Mouse (Mus musculus): ENCODE data around the gene Rad1. TPM values are rescaled to one million over a fixed set of nuclear protein-coding genes. Genes with fewer than 3 reads are reported as not detected.
"Not testable (repeated sequence)": the region's sequence is repeated elsewhere in the genome, so short reads cannot be mapped to it uniquely, and the experiment has no call there.

The Rad1 gene
- polyA plus RNA-seq, 1 experiment from 2014 or later: 18.9 TPM

- H3K9me3 ChIP-seq: no peaks in the 10 kb centered on the region
- no peak overlapping the region for H3K9ac ChIP-seq
- 86% methylated on average over 7 of the region's 7 CpGs for WGBS
- H3K27me3 ChIP-seq (replicated peaks): no peaks in the 10 kb centered on the region
- no peaks in the 10 kb centered on the region for H3K36me3 ChIP-seq
- ATAC-seq (ENCODE audit: extremely low read depth, insufficient number of reproducible peaks, low FRiP score, low TSS enrichment): no peak
- H3K27ac ChIP-seq (replicated peaks): no peak overlapping the region
- H3K4me2 ChIP-seq: no peak overlapping the region
- no peak overlapping the region for H3K4me3 ChIP-seq
- no peaks in the 10 kb centered on the region for H3K4me1 ChIP-seq
Observed at GRCm38 (mm10) chr15:10515166-10515565, 29.3 kb downstream of the Rad1 start.

GRCm38 (mm10) chr15:10525896-10526295 is 40.1 kb downstream of the Rad1 start:
- no peaks in the 10 kb centered on the region for H3K4me1 ChIP-seq
- no peaks in the 10 kb centered on the region for H3K27me3 ChIP-seq (replicated peaks)

GRCm38 (mm10) chr15:10531352-10531751 is 45.5 kb downstream of the Rad1 start:
- WGBS: 37% methylated on average over 4 of the region's 4 CpGs
- no peaks in the 10 kb centered on the region for H3K4me1 ChIP-seq
- no peak for ATAC-seq (ENCODE audit: extremely low read depth, insufficient number of reproducible peaks, low FRiP score, low TSS enrichment)

More at GRCm38 (mm10) chr15:10525896-10526295, 40.1 kb downstream of the Rad1 start:
- Histone ChIP-seq H3K9ac (no peak overlapping the region), H3K9me3 (no peaks in the 10 kb centered on the region), H3K27ac (replicated peaks) (no peak overlapping the region), H3K4me2 (no peak overlapping the region), H3K36me3 (no peaks in the 10 kb centered on the region), H3K4me3 (no peak overlapping the region)
- no peak for ATAC-seq (ENCODE audit: extremely low read depth, insufficient number of reproducible peaks, low FRiP score, low TSS enrichment)
- WGBS: 67% methylated on average over 1 of the region's 1 CpGs

GRCm38 (mm10) chr15:10533361-10533760 is 47.5 kb downstream of the Rad1 start:
- WGBS: 81% methylated on average over 10 of the region's 10 CpGs
- H3K9me3 ChIP-seq; H3K4me2 ChIP-seq; H3K27ac ChIP-seq (replicated peaks); H3K4me3 ChIP-seq; H3K36me3 ChIP-seq; H3K4me1 ChIP-seq; H3K9ac ChIP-seq; H3K27me3 ChIP-seq (replicated peaks); ATAC-seq (ENCODE audit: extremely low read depth, insufficient number of reproducible peaks, low FRiP score, low TSS enrichment): not testable (repeated sequence)

More at GRCm38 (mm10) chr15:10531352-10531751, 45.5 kb downstream of the Rad1 start:
- no peak overlapping the region for H3K4me2 ChIP-seq
- no peak overlapping the region for H3K9ac ChIP-seq
- no peak overlapping the region for H3K27ac ChIP-seq (replicated peaks)
- H3K9me3 ChIP-seq: no peaks in the 10 kb centered on the region
- H3K27me3 ChIP-seq (replicated peaks): no peaks in the 10 kb centered on the region
- H3K4me3 ChIP-seq: no peak overlapping the region
- H3K36me3 ChIP-seq: no peaks in the 10 kb centered on the region

GRCm38 (mm10) chr15:10534591-10534990 is 48.8 kb downstream of the Rad1 start:
- no peaks in the 10 kb centered on the region for H3K9me3 ChIP-seq
- H3K4me3 ChIP-seq: no peak overlapping the region
- ATAC-seq (ENCODE audit: extremely low read depth, insufficient number of reproducible peaks, low FRiP score, low TSS enrichment): no peak
- no peak overlapping the region for H3K27ac ChIP-seq (replicated peaks)
- H3K4me1 ChIP-seq: no peaks in the 10 kb centered on the region
- H3K9ac ChIP-seq: no peak overlapping the region
- H3K4me2 ChIP-seq: no peak overlapping the region
- no peaks in the 10 kb centered on the region for H3K27me3 ChIP-seq (replicated peaks)
- 68% methylated on average over 5 of the region's 5 CpGs for WGBS
- H3K36me3 ChIP-seq: no peaks in the 10 kb centered on the region

- 61% methylated on average over 7 of the region's 7 CpGs for WGBS
- ATAC-seq (ENCODE audit: extremely low read depth, insufficient number of reproducible peaks, low FRiP score, low TSS enrichment): no peak
- H3K4me1 ChIP-seq: no peaks in the 10 kb centered on the region
- no peak overlapping the region for H3K27ac ChIP-seq (replicated peaks)
- no peaks in the 10 kb centered on the region for H3K27me3 ChIP-seq (replicated peaks)
- no peaks in the 10 kb centered on the region for H3K36me3 ChIP-seq
- no peak overlapping the region for H3K9ac ChIP-seq
- H3K9me3 ChIP-seq: no peaks in the 10 kb centered on the region
- no peak overlapping the region for H3K4me3 ChIP-seq
- no peak overlapping the region for H3K4me2 ChIP-seq
Observed at GRCm38 (mm10) chr15:10535969-10536368, 50.2 kb downstream of the Rad1 start.

GRCm38 (mm10) chr15:10540271-10541088 is 54.7 kb downstream of the Rad1 start:
- H3K4me1 ChIP-seq: no peaks in the 10 kb centered on the region
- H3K9ac ChIP-seq: no peak overlapping the region
- no peaks in the 10 kb centered on the region for H3K27me3 ChIP-seq (replicated peaks)
- H3K4me2 ChIP-seq: no peak overlapping the region
- WGBS: 76% methylated on average over 16 of the region's 16 CpGs
- ATAC-seq (ENCODE audit: extremely low read depth, insufficient number of reproducible peaks, low FRiP score, low TSS enrichment): no peak
- H3K27ac ChIP-seq (replicated peaks): no peak overlapping the region
- no peak overlapping the region for H3K4me3 ChIP-seq
- no peaks in the 10 kb centered on the region for H3K36me3 ChIP-seq
- H3K9me3 ChIP-seq: no peaks in the 10 kb centered on the region

Other genes with a start within 250 kb of the Rad1 start
- gene Gm21973, start 160.6 kb upstream of the Rad1 start, polyA plus RNA-seq (2015; fragmentation: Nextera tagmentation; extraction: Ambion mirVana): not detected in 2 replicates
- gene Agxt2, start 127.5 kb upstream of the Rad1 start, polyA plus RNA-seq (2015; fragmentation: Nextera tagmentation; extraction: Ambion mirVana): 0.32 TPM in 1 of 2 replicates, not detected in the other
- 5.8 and 7.1 TPM in 2 replicates for gene Dnajc21, start 15.5 kb upstream of the Rad1 start, polyA plus RNA-seq (2015; fragmentation: Nextera tagmentation; extraction: Ambion mirVana)
- gene Brix1, start 71 bp upstream of the Rad1 start, polyA plus RNA-seq (2015; fragmentation: Nextera tagmentation; extraction: Ambion mirVana): 60.4 and 63.2 TPM in 2 replicates
- gene Ttc23l, start 72.7 kb downstream of the Rad1 start, polyA plus RNA-seq (2015; fragmentation: Nextera tagmentation; extraction: Ambion mirVana): not detected in 2 replicates
- 15.3 and 17.1 TPM in 2 replicates for gene Rai14, start 228.6 kb downstream of the Rad1 start, polyA plus RNA-seq (2015; fragmentation: Nextera tagmentation; extraction: Ambion mirVana)